Mouse (Mus musculus) layer of hippocampus, adult 9-10 months (tissue): ENCODE measurements at regions not wholly inside any gene's neighbourhood (a gene's known extent, or its start where the extent isn't known, plus 50 kb on each side); places are given as distances from the start of the nearest gene placed in this dataset.

Source experiments
- DNase-seq: peaks from one replicate; pipeline ENCODE4 v3.0.0; 2022; ENCODE audit warnings: low spot score

GRCm38 (mm10) chr17:84129204-84129603 is 58.5 kb downstream of the Zfp36l2 start:
- DNase-seq, result no peak

GRCm38 (mm10) chr17:84128262-84128661 is 59.5 kb downstream of the Zfp36l2 start:
- no peak for DNase-seq

GRCm38 (mm10) chr17:84126168-84126567 is 61.6 kb downstream of the Zfp36l2 start:
- DNase-seq, result no peak

- no peak for DNase-seq
Measured at GRCm38 (mm10) chr17:84123161-84123560, 64.6 kb downstream of the Zfp36l2 start.

- no peak for DNase-seq
Measured at GRCm38 (mm10) chr17:84122486-84123131, 65.1 kb downstream of the Zfp36l2 start.

GRCm38 (mm10) chr17:84121291-84121690 is 66.5 kb downstream of the Zfp36l2 start:
- DNase-seq, result no peak

- no peak for DNase-seq
Measured at GRCm38 (mm10) chr17:84119221-84120017, 68.3 kb downstream of the Zfp36l2 start.

- DNase-seq, result no peak
Measured at GRCm38 (mm10) chr17:84118781-84119180, 69.0 kb downstream of the Zfp36l2 start.

- DNase-seq, result no peak
Measured at GRCm38 (mm10) chr17:84118271-84118670, 69.5 kb downstream of the Zfp36l2 start.

- no peak for DNase-seq
Measured at GRCm38 (mm10) chr17:84117756-84118155, 70.0 kb downstream of the Zfp36l2 start.

- DNase-seq, result no peak
Measured at GRCm38 (mm10) chr17:84116340-84117279, 71.1 kb downstream of the Zfp36l2 start.

GRCm38 (mm10) chr17:84115957-84116339 is 71.8 kb downstream of the Zfp36l2 start:
- DNase-seq, result no peak

- DNase-seq, result no peak
Measured at GRCm38 (mm10) chr17:84115133-84115532, 72.6 kb downstream of the Zfp36l2 start.

GRCm38 (mm10) chr17:84114279-84114994 is 73.3 kb downstream of the Zfp36l2 start:
- DNase-seq, result no peak

GRCm38 (mm10) chr17:84113608-84114278 is 74.0 kb downstream of the Zfp36l2 start:
- DNase-seq, result no peak

GRCm38 (mm10) chr17:84112411-84113031 is 75.2 kb downstream of the Zfp36l2 start:
- DNase-seq, result no peak

- no peak for DNase-seq
Measured at GRCm38 (mm10) chr17:84111787-84112370, 75.9 kb downstream of the Zfp36l2 start.

GRCm38 (mm10) chr17:84110945-84111344 is 76.8 kb downstream of the Zfp36l2 start:
- no peak for DNase-seq

- DNase-seq, result no peak
Measured at GRCm38 (mm10) chr17:84110000-84110695, 77.6 kb downstream of the Zfp36l2 start.
